ENCODE assay signal across 8 mouse cellular contexts in the genomic region with DNA sequence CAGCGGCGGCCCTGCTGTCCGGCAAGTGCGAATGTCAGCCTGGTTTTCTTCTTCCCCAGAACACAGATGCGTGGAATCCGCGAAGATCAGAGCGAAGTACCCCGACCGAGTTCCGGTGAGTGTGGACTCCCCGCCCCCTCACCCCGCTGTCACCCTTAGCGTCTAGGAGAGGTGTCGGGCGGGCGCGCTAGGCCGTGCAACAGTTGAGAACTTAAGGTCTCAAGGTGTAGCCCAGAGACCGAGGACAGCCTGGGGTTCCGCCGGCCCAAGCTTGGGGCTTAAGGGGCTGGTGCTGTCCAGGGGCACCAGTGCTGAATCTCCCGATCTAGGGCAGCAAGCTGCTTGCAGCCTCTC. TPM values are rescaled to one million over a fixed set of nuclear protein-coding genes. Genes with fewer than 3 reads are reported as not detected.
A peak's percentile ranks its signal among the peaks of the same experiment; 100 is the strongest.
DNase-seq lines count a peak whose midpoint lies in the region; ATAC-seq and TF ChIP-seq lines count a peak whose summit lies in the region.

No protein-coding gene starts in this region.

- no peaks in the 10 kb centered on the region for H3K9me3 ChIP-seq in forebrain, embryonic 13.5 days (replicated peaks)
- no peaks in the 10 kb centered on the region for H3K9me3 ChIP-seq in megakaryocyte, embryonic 14.5 days

- peaks cover 2% of the 10 kb centered on the region for H3K4me1 ChIP-seq in bone marrow, adult 2 months (ENCODE audit: control insufficient read depth, insufficient read depth, low read length)
- peaks cover 20% of the 10 kb centered on the region for H3K4me1 ChIP-seq in forebrain, embryonic 13.5 days
- peaks cover 46% of the 10 kb centered on the region for H3K4me1 ChIP-seq in megakaryocyte, embryonic 14.5 days

- H3K27me3 ChIP-seq in forebrain, embryonic 13.5 days: no peaks in the 10 kb centered on the region
- no peaks in the 10 kb centered on the region for H3K27me3 ChIP-seq in megakaryocyte, embryonic 14.5 days (replicated peaks)

- ATAC-seq in forebrain, embryonic 13.5 days: peak; percentile 11; the same call in 1 of the 2 replicates
- peak; percentile 44 to 49 for ATAC-seq in hematopoietic stem cell, adult 5-6 weeks (replicated peaks in 1 of 2; ENCODE audit: insufficient read depth in 1 of 2, low FRiP score in 2 of 2, low TSS enrichment in 1 of 2, low read depth in 1 of 2, poor library complexity in 2 of 2, severe bottlenecking in 2 of 2)

- intact Hi-C loops in left cerebral cortex, postnatal 10 days (cut with DNase I): loop anchor here (5.0 kb wide), 1 partner anchor 51 kb away; the partner anchor contains the start of gene Adat1

- peak; percentile 31 for DNase-seq in MEL-GATA-1-ER (ENCODE audit: extremely low read depth, low read depth)
- DNase-seq in left cerebral cortex, postnatal 10 days (ENCODE audit: extremely low spot score in 1 of 2, low spot score in 2 of 2): peak; percentile 26 to 65
- peak; percentile 48 to 54 for DNase-seq in right cerebral cortex, postnatal 10 days (ENCODE audit: low spot score in 2 of 2)
- DNase-seq in yolk sac, embryonic 10.5 days (ENCODE audit: low spot score): no peak

- peak overlapping the region; percentile 85 for H3K27ac ChIP-seq in bone marrow, adult 2 months (ENCODE audit: control insufficient read depth, insufficient read depth, low read depth, low read length, poor library complexity)
- H3K27ac ChIP-seq in forebrain, embryonic 13.5 days: peak overlapping the region; percentile 59; the same call in 1 of the 2 replicates

- no peak for TF ChIP-seq POLR2A in bone marrow, adult 2 months (IDR thresholded peaks at IDR 0.05; ENCODE audit: borderline replicate concordance, control insufficient read depth, low read depth, low read length)

- 1% methylated on average over 23 of the region's 23 CpGs for WGBS in bone marrow, adult 2 months
- WGBS in forebrain, embryonic 13.5 days: under 1% methylated on average over 23 of the region's 23 CpGs

- peak overlapping the region; percentile 96 for H3K9ac ChIP-seq in forebrain, embryonic 13.5 days

- no peak for TF ChIP-seq CTCF in bone marrow, adult 2 months (IDR thresholded peaks at IDR 0.05; ENCODE audit: control insufficient read depth, insufficient read depth, low read length)

- peak overlapping the region; percentile 97 for H3K4me3 ChIP-seq in bone marrow, adult 2 months (replicated peaks; ENCODE audit: control insufficient read depth, low read depth, low read length)
- H3K4me3 ChIP-seq in forebrain, embryonic 13.5 days: peak overlapping the region; percentile 99
- peak overlapping the region; percentile 99 for H3K4me3 ChIP-seq in megakaryocyte, embryonic 14.5 days (replicated peaks)

- peak overlapping the region; percentile 92 for H3K4me2 ChIP-seq in forebrain, embryonic 13.5 days

- peaks cover 41% of the 10 kb centered on the region for H3K36me3 ChIP-seq in forebrain, embryonic 13.5 days (ENCODE audit: poor library complexity, severe bottlenecking)
- H3K36me3 ChIP-seq in megakaryocyte, embryonic 14.5 days (replicated peaks; ENCODE audit: low read length): peaks cover 42% of the 10 kb centered on the region

RNA-seq across cellular contexts. Expression of gene Gabarapl2, which starts 0.6 kb away (rescaled TPM):
- polyA plus RNA-seq in bone marrow, adult 2 months (2011; ENCODE audit: insufficient read depth, insufficient read length, low replicate concordance, missing spikeins): 84.5 and 93.5 TPM in 2 replicates
- 456 and 479 TPM in 2 replicates for polyA plus RNA-seq in forebrain, embryonic 13.5 days (2015; fragmentation: Nextera tagmentation; extraction: Ambion mirVana)
- total RNA-seq in hematopoietic stem cell, adult 5-6 weeks (2017): 41.8 and 63.8 TPM in 2 replicates
- 100 to 1,000 TPM; 206 to 213 TPM for total RNA-seq in left cerebral cortex, postnatal 10 days (2021)
- 9.3 TPM in 1 of 2 replicates, not detected in the other for polyA plus RNA-seq in megakaryocyte, embryonic 14.5 days (2012; ENCODE audit: insufficient read depth, low replicate concordance)

RNA-seq across cellular contexts. Expression of gene Tmem231, which starts 7.4 kb away (rescaled TPM):
- polyA plus RNA-seq in bone marrow, adult 2 months (2011; ENCODE audit: insufficient read depth, insufficient read length, low replicate concordance, missing spikeins): 2.4 TPM in 1 of 2 replicates, not detected in the other
- 14.6 and 14.8 TPM in 2 replicates for polyA plus RNA-seq in forebrain, embryonic 13.5 days (2015; fragmentation: Nextera tagmentation; extraction: Ambion mirVana)
- total RNA-seq in hematopoietic stem cell, adult 5-6 weeks (2017): 4.6 and 5.8 TPM in 2 replicates
- total RNA-seq in left cerebral cortex, postnatal 10 days (2021): 10 to 100 TPM; 10.0 to 10.4 TPM
- polyA plus RNA-seq in megakaryocyte, embryonic 14.5 days (2012; ENCODE audit: insufficient read depth, low replicate concordance): 1.9 and 2.4 TPM in 2 replicates

RNA-seq across cellular contexts. Expression of gene Chst5, which starts 30.8 kb away (rescaled TPM):
- polyA plus RNA-seq in bone marrow, adult 2 months (2011; ENCODE audit: insufficient read depth, insufficient read length, low replicate concordance, missing spikeins): 0.70 TPM in 1 of 2 replicates, not detected in the other
- 2.0 TPM in 2 replicates for polyA plus RNA-seq in forebrain, embryonic 13.5 days (2015; fragmentation: Nextera tagmentation; extraction: Ambion mirVana)
- total RNA-seq in hematopoietic stem cell, adult 5-6 weeks (2017): not detected in 2 replicates
- under 1 TPM; 0.67 to 0.86 TPM for total RNA-seq in left cerebral cortex, postnatal 10 days (2021)
- not detected in 2 replicates for polyA plus RNA-seq in megakaryocyte, embryonic 14.5 days (2012; ENCODE audit: insufficient read depth, low replicate concordance)

RNA-seq across cellular contexts. Expression of gene Adat1, which starts 51.0 kb away (rescaled TPM):
- 2.5 and 3.3 TPM in 2 replicates for polyA plus RNA-seq in bone marrow, adult 2 months (2011; ENCODE audit: insufficient read depth, insufficient read length, low replicate concordance, missing spikeins)
- 10.5 and 12.6 TPM in 2 replicates for polyA plus RNA-seq in forebrain, embryonic 13.5 days (2015; fragmentation: Nextera tagmentation; extraction: Ambion mirVana)
- total RNA-seq in hematopoietic stem cell, adult 5-6 weeks (2017): 5.6 and 6.9 TPM in 2 replicates
- total RNA-seq in left cerebral cortex, postnatal 10 days (2021): 1 to 10 TPM; 4.5 to 4.6 TPM
- 0.40 and 1.5 TPM in 2 replicates for polyA plus RNA-seq in megakaryocyte, embryonic 14.5 days (2012; ENCODE audit: insufficient read depth, low replicate concordance)
